Mouse (Mus musculus): ENCODE data around the gene Gm4450. TPM values are rescaled to one million over a fixed set of nuclear protein-coding genes. Genes with fewer than 3 reads are reported as not detected.
"Not testable (repeated sequence)": the region's sequence is repeated elsewhere in the genome, so short reads cannot be mapped to it uniquely, and the experiment has no call there.

Gm4450 gene
- 25.8 and 26.4 TPM in 2 replicates for polyA plus RNA-seq (2015; fragmentation: Nextera tagmentation; extraction: Ambion mirVana)

GRCm38 (mm10) chr3:98457026-98457425, at the start of gene Gm4450:
Gm4450 (minus strand) TSS chr3:98457126.
- not testable (repeated sequence) for H3K27me3 ChIP-seq; H3K27ac ChIP-seq; H3K4me3 ChIP-seq (replicated peaks); H3K4me1 ChIP-seq; H3K36me3 ChIP-seq; H3K4me2 ChIP-seq; H3K9me3 ChIP-seq (replicated peaks); H3K9ac ChIP-seq
- peak; percentile 36; the same call in 1 of the 2 replicates for ATAC-seq (replicated peaks; ENCODE audit: low FRiP score)
- WGBS = 67% methylated on average over 1 of the region's 1 CpGs

GRCm38 (mm10) chr3:98497401-98497800, 40.5 kb upstream of the Gm4450 start:
- H3K4me1 ChIP-seq; H3K4me2 ChIP-seq; H3K36me3 ChIP-seq; H3K4me3 ChIP-seq (replicated peaks); H3K9me3 ChIP-seq (replicated peaks); H3K27ac ChIP-seq; H3K9ac ChIP-seq; H3K27me3 ChIP-seq; ATAC-seq (replicated peaks; ENCODE audit: low FRiP score): not testable (repeated sequence)

- peak; percentile 44; the same call in 1 of the 2 replicates for ATAC-seq (replicated peaks; ENCODE audit: low FRiP score)
- H3K27me3 ChIP-seq = not testable (repeated sequence)
Measured at GRCm38 (mm10) chr3:98496762-98497161, 39.8 kb upstream of the Gm4450 start.

GRCm38 (mm10) chr3:98495055-98495454, 38.1 kb upstream of the Gm4450 start:
- not testable (repeated sequence) for H3K4me2 ChIP-seq, H3K27me3 ChIP-seq, H3K9ac ChIP-seq

More at GRCm38 (mm10) chr3:98496762-98497161, 39.8 kb upstream of the Gm4450 start:
- no CpG with 5 or more reads among the region's 2 CpGs for WGBS
- H3K9me3 ChIP-seq (replicated peaks); H3K4me3 ChIP-seq (replicated peaks); H3K4me2 ChIP-seq; H3K4me1 ChIP-seq; H3K36me3 ChIP-seq; H3K9ac ChIP-seq; H3K27ac ChIP-seq: not testable (repeated sequence)

DNA sequence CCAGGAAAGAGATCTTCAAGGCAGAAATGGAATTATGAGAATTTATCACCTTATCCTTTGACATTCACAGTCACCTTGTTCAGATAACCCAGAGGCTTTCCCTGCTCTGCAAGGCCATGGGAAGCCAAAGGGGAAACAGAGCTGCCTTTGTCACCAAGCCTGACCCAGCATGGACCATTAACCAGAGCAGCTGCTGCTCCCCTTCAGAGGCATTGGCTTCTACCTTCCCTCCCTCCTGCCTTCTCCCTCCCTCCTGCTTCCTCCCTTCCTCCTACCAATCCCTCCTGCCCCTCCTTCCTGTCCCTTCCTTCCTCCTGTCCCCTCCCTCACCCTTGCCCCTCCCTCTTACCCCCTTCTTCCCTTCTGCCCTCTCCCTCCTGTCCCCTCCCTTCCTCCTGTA, 37.3 kb upstream of the Gm4450 start:
- not testable (repeated sequence) for H3K4me1 ChIP-seq; H3K36me3 ChIP-seq; H3K9ac ChIP-seq; H3K27me3 ChIP-seq; H3K4me3 ChIP-seq (replicated peaks); H3K27ac ChIP-seq; H3K4me2 ChIP-seq; H3K9me3 ChIP-seq (replicated peaks)
- peak; percentile 82 for ATAC-seq (replicated peaks; ENCODE audit: low FRiP score)

More at GRCm38 (mm10) chr3:98495055-98495454, 38.1 kb upstream of the Gm4450 start:
- not testable (repeated sequence) for H3K36me3 ChIP-seq; H3K9me3 ChIP-seq (replicated peaks); H3K4me1 ChIP-seq; H3K4me3 ChIP-seq (replicated peaks); H3K27ac ChIP-seq
- ATAC-seq (replicated peaks; ENCODE audit: low FRiP score) = peak; percentile 89

DNA sequence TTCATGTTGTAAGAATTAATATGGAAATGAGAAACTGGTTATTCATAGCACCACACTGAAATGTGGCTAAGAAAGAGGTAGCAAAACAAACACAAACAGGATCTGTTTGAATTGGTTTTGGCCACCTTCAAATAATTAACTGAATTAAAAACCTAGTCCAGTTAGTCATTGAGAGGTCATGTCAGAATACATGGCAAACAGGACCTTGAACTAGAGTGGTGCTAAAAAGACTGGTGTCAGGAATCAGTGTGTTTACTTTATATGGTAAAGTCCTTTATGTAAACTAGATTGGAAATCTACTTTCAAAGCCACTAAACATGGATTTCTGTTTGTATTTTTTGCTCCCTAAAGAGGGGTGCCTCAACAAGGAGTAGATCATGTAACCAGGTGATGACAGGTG, 14.6 kb upstream of the Gm4450 start:
- H3K9ac ChIP-seq; H3K4me1 ChIP-seq; H3K4me3 ChIP-seq (replicated peaks); H3K9me3 ChIP-seq (replicated peaks); ATAC-seq (replicated peaks; ENCODE audit: low FRiP score); H3K4me2 ChIP-seq; H3K36me3 ChIP-seq; H3K27ac ChIP-seq; H3K27me3 ChIP-seq: not testable (repeated sequence)

DNA sequence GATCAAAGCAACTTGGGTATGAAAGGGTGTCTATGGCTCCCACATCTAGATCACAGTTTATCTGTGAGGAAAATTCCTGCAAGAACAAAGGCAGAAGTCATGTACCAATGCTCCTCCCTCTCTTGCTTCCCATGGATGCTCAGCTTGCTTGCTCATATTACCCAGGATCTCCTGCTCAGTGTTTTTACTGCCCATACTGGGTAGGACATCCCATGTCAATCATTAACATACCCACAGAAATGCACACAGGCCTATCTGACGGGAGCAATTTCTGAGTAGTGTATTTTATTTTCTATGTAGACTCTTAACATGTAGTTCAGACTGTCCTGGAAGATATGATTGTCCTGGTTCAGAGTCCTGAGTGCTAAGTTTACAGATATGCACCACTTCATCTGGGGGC, 14.1 kb upstream of the Gm4450 start:
- not testable (repeated sequence) for H3K4me1 ChIP-seq; H3K27ac ChIP-seq; H3K9me3 ChIP-seq (replicated peaks); H3K4me2 ChIP-seq; H3K36me3 ChIP-seq; H3K9ac ChIP-seq; H3K27me3 ChIP-seq; H3K4me3 ChIP-seq (replicated peaks)
- no CpG with 5 or more reads among the region's 1 CpGs for WGBS
- 0 out of 2 replicates have a peak, but pooled peaks have one; percentile 46 for ATAC-seq (replicated peaks; ENCODE audit: low FRiP score)

DNA sequence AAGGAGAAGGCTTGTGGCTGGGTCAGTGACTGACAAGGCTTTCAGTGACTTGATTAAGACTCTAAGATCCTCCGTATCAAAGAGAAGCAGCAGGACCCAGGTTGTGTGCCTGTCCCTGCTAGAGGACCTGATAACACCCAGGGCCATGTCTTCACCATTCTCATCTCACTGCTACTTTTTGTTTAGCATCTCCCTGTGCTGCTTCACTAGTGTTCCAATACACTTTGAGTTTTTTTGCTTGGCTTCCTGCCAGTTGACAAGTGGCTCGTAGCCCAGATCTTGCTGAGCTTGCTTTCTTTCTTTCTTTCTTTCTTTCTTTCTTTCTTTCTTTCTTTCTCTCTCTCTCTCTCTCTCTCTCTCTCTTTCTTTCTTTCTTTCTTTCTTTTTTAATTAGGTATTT, 12.4 kb upstream of the Gm4450 start:
- 42% methylated on average over 1 of the region's 2 CpGs for WGBS
- H3K27ac ChIP-seq; H3K36me3 ChIP-seq; H3K9me3 ChIP-seq (replicated peaks); H3K4me3 ChIP-seq (replicated peaks); H3K27me3 ChIP-seq; H3K9ac ChIP-seq; ATAC-seq (replicated peaks; ENCODE audit: low FRiP score); H3K4me1 ChIP-seq; H3K4me2 ChIP-seq: not testable (repeated sequence)

DNA sequence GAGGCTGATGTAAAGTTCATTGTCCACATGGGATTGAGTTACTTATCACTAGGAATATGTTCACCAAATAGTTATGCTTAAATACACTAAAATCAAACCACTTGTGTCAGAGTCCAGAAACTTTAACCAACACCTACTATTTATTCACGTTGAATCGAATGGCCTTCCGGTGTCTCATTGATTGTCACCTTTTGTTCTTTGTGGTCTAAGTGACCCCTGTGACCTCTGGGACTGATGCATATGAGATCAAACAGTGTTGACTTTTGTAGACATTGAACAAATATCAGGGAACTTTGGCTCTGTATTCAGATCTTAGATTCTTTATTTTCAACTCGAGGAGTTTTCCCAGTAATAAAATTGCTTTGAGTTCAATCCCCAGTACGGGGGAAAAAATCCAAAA, 3.1 kb downstream of the Gm4450 start:
- ATAC-seq (replicated peaks; ENCODE audit: low FRiP score) = not testable (repeated sequence)

GRCm38 (mm10) chr3:98443924-98444323, 13.0 kb downstream of the Gm4450 start:
- H3K4me3 ChIP-seq (replicated peaks); H3K9ac ChIP-seq; ATAC-seq (replicated peaks; ENCODE audit: low FRiP score); H3K36me3 ChIP-seq; H3K9me3 ChIP-seq (replicated peaks); H3K4me2 ChIP-seq; H3K27ac ChIP-seq; H3K4me1 ChIP-seq; H3K27me3 ChIP-seq: not testable (repeated sequence)
- WGBS = 57% methylated on average over 1 of the region's 1 CpGs

More for the DNA sequence above, 3.1 kb downstream of the Gm4450 start:
- not testable (repeated sequence) for H3K27ac ChIP-seq; H3K27me3 ChIP-seq; H3K9ac ChIP-seq; H3K4me3 ChIP-seq (replicated peaks); H3K9me3 ChIP-seq (replicated peaks); H3K4me2 ChIP-seq; H3K36me3 ChIP-seq; H3K4me1 ChIP-seq
- 75% methylated on average over 5 of the region's 5 CpGs for WGBS

- ATAC-seq (replicated peaks; ENCODE audit: low FRiP score) = peak; percentile 78
- WGBS = 10% methylated on average over 3 of the region's 3 CpGs
Measured at GRCm38 (mm10) chr3:98443149-98443779, 13.7 kb downstream of the Gm4450 start.

DNA sequence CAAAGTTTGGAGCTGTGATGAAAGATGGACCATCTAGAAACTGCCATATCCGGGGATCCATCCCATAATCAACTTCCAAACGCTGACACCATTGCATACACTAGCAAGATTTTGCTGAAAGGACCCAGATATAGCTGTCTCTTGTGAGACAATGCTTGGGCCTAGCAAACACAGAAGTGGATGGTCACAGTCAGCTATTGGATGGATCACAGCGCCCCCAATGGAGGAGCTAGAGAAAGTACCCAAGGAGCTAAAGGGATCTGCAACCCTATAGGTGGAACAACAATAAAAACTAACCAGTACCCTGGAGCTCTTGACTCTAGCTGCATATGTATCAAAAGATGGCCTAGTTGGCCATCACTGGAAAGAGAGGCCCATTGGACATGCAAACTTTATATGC, 14.7 kb downstream of the Gm4450 start:
- not testable (repeated sequence) for H3K4me1 ChIP-seq; H3K9ac ChIP-seq; H3K27me3 ChIP-seq; H3K4me2 ChIP-seq; H3K27ac ChIP-seq; H3K4me3 ChIP-seq (replicated peaks); H3K9me3 ChIP-seq (replicated peaks); H3K36me3 ChIP-seq; ATAC-seq (replicated peaks; ENCODE audit: low FRiP score)
- 46% methylated on average over 3 of the region's 3 CpGs for WGBS

More at GRCm38 (mm10) chr3:98443149-98443779, 13.7 kb downstream of the Gm4450 start:
- H3K9ac ChIP-seq; H3K27me3 ChIP-seq; H3K36me3 ChIP-seq; H3K4me1 ChIP-seq; H3K27ac ChIP-seq; H3K4me2 ChIP-seq; H3K4me3 ChIP-seq (replicated peaks); H3K9me3 ChIP-seq (replicated peaks): not testable (repeated sequence)

DNA sequence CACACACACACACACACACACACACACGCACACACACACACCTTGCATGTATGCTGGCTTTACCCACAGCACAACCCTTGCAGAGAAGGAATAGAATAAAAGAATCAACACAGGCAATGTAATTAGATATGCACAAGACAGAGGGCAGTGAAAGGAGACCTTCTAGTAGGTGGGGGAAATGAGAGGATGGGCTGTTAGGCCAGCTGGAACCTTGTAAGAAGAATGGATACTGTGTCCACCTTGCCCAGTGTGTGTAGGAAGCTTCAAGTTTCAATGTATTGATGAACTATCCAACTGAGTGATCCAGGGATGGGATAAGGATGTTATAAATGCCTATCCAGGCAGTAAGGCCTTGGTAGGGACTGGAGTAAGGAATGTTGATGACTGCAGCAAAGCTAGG, 21.9 kb downstream of the Gm4450 start:
- 0 out of 2 replicates have a peak, but pooled peaks cover 3% of the 10 kb centered on the region for H3K36me3 ChIP-seq
- H3K4me1 ChIP-seq = peaks cover under 1% of the 10 kb centered on the region; the same call in 1 of the 2 replicates
- H3K4me3 ChIP-seq (replicated peaks) = no peak overlapping the region
- H3K9me3 ChIP-seq (replicated peaks) = no peaks in the 10 kb centered on the region
- H3K4me2 ChIP-seq = no peak overlapping the region
- peak; percentile 70 for ATAC-seq (replicated peaks; ENCODE audit: low FRiP score)
- no peak overlapping the region for H3K9ac ChIP-seq
- 67% methylated on average over 1 of the region's 1 CpGs for WGBS
- H3K27ac ChIP-seq = peak overlapping the region; percentile 56
- H3K27me3 ChIP-seq = no peaks in the 10 kb centered on the region
